Mouse (Mus musculus) E14TG2a.4 (cell line): ENCODE measurements around the gene Cog3.

Experiments
- H3K27me3 ChIP-seq: 2 replicates; pipeline ENCODE4 v1.6.1; 2014; ENCODE audit warnings: low read length, control low read depth; ENCODE audit not compliant: insufficient read depth
- H3K36me3 ChIP-seq: 2 replicates; pipeline ENCODE4 v1.6.1; 2014; ENCODE audit warnings: low read length, control low read depth; ENCODE audit not compliant: insufficient read depth
- H3K4me1 ChIP-seq: replicated peaks from 2 replicates; pipeline ENCODE4 v1.6.1; 2014; ENCODE audit warnings: low read depth, low read length, control low read depth
- H3K4me3 ChIP-seq: replicated peaks from 2 replicates; pipeline ENCODE4 v1.5.1; 2014; ENCODE audit warnings: mild to moderate bottlenecking, low read length
- H3K9me3 ChIP-seq: 2 replicates; pipeline ENCODE4 v1.6.1; 2014; ENCODE audit warnings: low read length, control low read depth
- CTCF ChIP-seq: conservative IDR thresholded peaks from 2 replicates; pipeline ENCODE4 v1.5.1; 2014; ENCODE audit warnings: low read length
- NANOG ChIP-seq: IDR thresholded peaks from 2 replicates; pipeline ENCODE4 v1.6.1; 2014; ENCODE audit warnings: borderline replicate concordance, low read length, mixed read lengths
- POU5F1 ChIP-seq: IDR thresholded peaks from 2 replicates; pipeline ENCODE4 v1.6.1; 2014; ENCODE audit warnings: low read length, borderline replicate concordance

The Cog3 gene

DNA sequence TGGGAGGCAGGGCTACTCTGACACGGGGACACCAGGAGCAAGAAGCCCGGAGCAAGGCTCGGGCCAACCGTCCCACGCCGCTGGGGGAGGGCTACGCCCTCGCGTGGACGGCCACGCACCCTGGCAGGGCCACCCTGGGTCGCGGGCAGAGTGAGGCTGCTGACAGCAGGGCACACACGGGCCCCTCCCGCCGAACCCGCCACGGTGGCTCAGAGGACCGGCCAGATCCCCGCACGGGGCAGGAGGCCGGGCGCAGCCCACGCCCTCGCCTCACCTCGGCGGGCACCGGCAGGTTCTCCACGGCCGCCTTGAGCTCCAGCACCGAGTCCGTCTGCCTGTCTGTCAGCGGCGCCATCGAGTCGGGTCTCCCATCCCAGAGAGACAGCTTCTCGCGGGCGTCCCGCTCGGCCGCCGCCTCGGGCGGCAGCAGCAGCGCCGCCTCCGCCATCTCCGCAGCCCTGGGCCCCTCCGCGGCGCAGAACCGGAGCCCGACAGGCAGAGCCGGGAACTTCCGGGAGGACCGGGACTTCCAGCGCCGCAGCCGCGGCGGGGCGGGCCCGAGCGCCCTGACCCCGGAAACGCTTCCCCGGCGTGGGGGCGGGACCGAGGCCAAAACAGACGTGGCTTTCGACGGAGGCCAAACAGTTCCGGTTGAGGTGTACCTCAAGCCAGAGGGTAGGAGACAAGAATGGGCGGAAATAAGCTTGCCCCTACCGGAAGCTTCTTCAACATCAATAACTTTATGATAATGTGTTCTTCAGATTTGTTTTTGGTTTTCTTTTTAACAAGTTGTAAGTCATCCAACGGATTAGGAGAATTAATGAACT is at the start of gene Cog3:
Gene Cog3, minus strand, starts transcription at position 527 of the 827 bp plus-strand sequence.
- TF ChIP-seq CTCF = no peak
- Histone ChIP-seq H3K4me3 (peak within 1 kb of the TSS; percentile 98), H3K27me3 (no peaks in the 10 kb centered on the region), H3K4me1 (peaks cover 27% of the 10 kb centered on the region), H3K36me3 (peaks cover 5% of the 10 kb centered on the region), H3K9me3 (no peaks in the 10 kb centered on the region)

DNA sequence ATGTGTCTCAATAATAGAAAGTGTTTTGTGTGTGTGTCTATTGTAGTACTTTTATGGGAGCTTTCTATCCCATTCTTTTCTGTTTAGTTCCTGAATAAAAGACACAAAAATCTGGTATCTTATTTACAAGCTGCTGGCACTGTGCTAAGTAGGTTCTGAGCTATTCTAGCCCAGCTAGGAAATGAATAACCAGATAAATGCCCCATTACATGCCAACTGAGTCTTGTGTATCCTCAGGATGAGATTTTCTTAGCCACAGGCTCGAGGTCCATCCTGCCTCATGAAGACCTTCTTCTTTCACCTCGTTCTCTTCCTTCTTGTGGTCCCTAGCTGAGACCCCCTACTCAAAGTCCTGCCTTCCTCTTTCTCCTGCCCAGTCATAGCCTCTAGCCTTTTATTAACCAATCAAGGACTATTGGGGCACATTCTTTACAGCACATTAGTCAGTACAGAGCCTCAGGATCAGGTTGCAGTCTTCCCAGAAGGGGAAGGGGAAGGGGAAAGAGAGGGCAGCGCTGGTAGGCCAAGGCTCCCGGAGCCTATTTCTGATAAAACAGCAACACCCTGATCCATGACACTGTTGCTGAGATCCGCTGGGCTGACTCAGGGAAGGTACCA is 43.6 kb upstream of the Cog3 start:
- Histone ChIP-seq H3K4me1 (peaks cover 5% of the 10 kb centered on the region), H3K27me3 (no peaks in the 10 kb centered on the region), H3K4me3 (no peak overlapping the region), H3K36me3 (no peaks in the 10 kb centered on the region), H3K9me3 (no peaks in the 10 kb centered on the region)
- TF ChIP-seq CTCF (no peak), POU5F1 (no peak), NANOG (no peak)

- no peak for TF ChIP-seq CTCF
- Histone ChIP-seq H3K36me3 (no peaks in the 10 kb centered on the region), H3K27me3 (0 out of 2 replicates have a peak, but pooled peaks cover 2% of the 10 kb centered on the region), H3K4me3 (no peak overlapping the region), H3K4me1 (peaks cover 5% of the 10 kb centered on the region), H3K9me3 (no peaks in the 10 kb centered on the region)
These were observed 41.6 kb upstream of the Cog3 start for GRCm38 (mm10) chr14:75795918-75796317.

DNA sequence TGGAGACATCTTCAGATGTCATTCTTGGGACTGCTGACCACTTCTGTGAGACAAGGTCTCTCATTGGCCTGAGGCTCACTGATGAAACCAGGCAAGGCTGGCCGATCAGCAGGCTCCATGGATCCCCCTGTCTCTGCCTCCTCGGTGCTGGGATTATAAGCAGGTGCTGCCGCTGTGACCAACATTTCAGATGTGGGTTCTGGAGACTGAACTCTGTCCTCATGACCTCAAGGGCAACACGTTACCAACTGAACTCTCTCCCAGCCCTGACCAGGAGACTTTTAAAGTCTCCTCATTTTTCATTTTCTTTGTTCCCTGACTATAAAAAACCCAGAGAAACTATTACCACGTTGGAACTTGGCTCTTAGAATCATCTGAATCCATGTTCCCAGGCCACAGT is 40.4 kb upstream of the Cog3 start:
- Histone ChIP-seq H3K4me3 (no peak overlapping the region), H3K36me3 (no peaks in the 10 kb centered on the region), H3K9me3 (no peaks in the 10 kb centered on the region), H3K4me1 (peaks cover 5% of the 10 kb centered on the region), H3K27me3 (peaks cover 7% of the 10 kb centered on the region)
- TF ChIP-seq POU5F1 = no peak
- TF ChIP-seq CTCF = no peak
- TF ChIP-seq NANOG = no peak

GRCm38 (mm10) chr14:75794324-75794723 is 40.0 kb upstream of the Cog3 start:
- TF ChIP-seq NANOG (no peak), POU5F1 (no peak)
- H3K27me3 ChIP-seq = peaks cover 8% of the 10 kb centered on the region
- no peaks in the 10 kb centered on the region for H3K9me3 ChIP-seq
- peaks cover 5% of the 10 kb centered on the region for H3K4me1 ChIP-seq
- H3K4me3 ChIP-seq = no peak overlapping the region
- H3K36me3 ChIP-seq = no peaks in the 10 kb centered on the region

DNA sequence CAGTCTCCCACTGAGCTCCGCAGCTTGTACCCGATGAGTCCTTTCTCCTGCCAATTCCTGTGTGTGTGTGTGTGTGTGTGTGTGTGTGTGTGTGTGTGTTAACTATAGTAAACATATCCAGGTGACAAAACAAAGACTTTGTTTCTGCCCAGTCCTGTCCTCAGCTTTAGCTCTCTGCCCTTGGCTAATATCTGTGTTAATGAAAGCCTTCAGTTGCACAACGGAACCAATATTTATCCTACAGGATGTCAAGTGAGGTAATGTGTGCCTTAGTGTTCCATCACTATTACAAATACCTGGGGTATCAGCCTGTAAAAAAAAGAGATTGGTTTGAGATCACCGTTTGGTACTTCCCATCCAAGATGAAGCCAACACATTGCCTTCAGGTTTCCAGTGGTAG is 38.8 kb upstream of the Cog3 start:
- H3K36me3 ChIP-seq = no peaks in the 10 kb centered on the region
- H3K4me1 ChIP-seq = peaks cover 7% of the 10 kb centered on the region
- no peaks in the 10 kb centered on the region for H3K9me3 ChIP-seq
- H3K27me3 ChIP-seq = peaks cover 19% of the 10 kb centered on the region
- no peak overlapping the region for H3K4me3 ChIP-seq
- no peak for TF ChIP-seq POU5F1

DNA sequence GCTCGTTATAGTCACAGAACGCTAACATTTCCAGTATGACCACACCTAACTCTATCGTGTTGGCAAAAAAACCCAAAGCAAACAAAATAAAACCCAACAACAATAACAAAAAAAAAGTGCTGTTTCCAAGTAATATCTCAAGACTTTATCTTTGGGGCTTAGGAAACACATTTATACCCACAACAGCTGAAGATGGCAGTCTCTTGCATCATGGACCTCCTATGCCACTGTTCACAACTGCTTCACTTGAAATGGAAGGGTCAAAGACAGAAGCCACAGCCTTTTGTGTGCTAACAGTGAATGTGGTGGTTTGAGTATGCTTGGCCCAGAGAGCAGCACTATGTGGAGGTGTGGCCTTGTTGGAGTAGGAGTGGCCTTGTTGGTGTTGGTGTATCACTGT is 37.1 kb upstream of the Cog3 start:
- Histone ChIP-seq H3K9me3 (no peaks in the 10 kb centered on the region), H3K4me3 (no peak overlapping the region), H3K27me3 (peaks cover 23% of the 10 kb centered on the region), H3K36me3 (no peaks in the 10 kb centered on the region), H3K4me1 (peaks cover 14% of the 10 kb centered on the region)
- TF ChIP-seq POU5F1 (no peak), CTCF (no peak), NANOG (no peak)

DNA sequence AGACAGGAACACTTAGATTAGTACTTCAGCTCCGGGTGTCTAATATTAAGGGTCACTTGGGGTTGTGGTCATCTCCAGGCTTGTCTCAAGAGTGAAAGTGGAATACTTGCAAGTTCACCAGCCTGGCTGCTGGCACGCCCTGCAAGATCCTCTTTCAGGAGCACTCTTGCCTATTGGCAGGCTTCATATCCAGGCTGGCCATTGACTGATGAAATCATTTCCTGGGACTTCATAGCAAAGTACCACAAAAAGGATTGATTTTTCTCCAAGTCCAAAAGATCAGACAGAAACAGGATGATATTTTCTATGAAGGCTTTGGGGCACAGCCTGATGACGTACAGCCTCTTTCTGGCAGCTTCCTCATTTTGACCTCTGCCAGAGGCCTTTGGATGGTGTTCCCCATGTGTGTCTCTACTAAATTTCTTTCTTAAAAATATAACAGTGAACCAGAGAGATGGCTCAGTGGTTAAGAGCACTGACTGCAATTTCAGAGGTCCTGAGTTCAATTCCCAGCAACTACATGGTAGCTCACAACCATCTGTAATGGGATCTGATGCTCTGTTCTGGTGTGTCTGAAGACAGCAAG is 36.2 kb upstream of the Cog3 start:
- H3K4me3 ChIP-seq = no peak overlapping the region
- H3K27me3 ChIP-seq = peaks cover 23% of the 10 kb centered on the region
- no peaks in the 10 kb centered on the region for H3K36me3 ChIP-seq
- H3K4me1 ChIP-seq = peaks cover 21% of the 10 kb centered on the region
- no peaks in the 10 kb centered on the region for H3K9me3 ChIP-seq
- no peak for TF ChIP-seq NANOG
- no peak for TF ChIP-seq POU5F1
- no peak for TF ChIP-seq CTCF
